Mouse (Mus musculus) gastrocnemius, adult 18-20 months (tissue): ENCODE measurements at regions not wholly inside any gene's neighbourhood (a gene's known extent, or its start where the extent isn't known, plus 50 kb on each side); places are given as distances from the start of the nearest gene placed in this dataset.
"Not testable (repeated sequence)": the region's sequence is repeated elsewhere in the genome, so short reads cannot be mapped to it uniquely, and the experiment has no call there.

Experiments
- DNase-seq: peaks from one replicate; pipeline ENCODE4 v3.0.0; 2021; ENCODE audit warnings: low spot score

DNA sequence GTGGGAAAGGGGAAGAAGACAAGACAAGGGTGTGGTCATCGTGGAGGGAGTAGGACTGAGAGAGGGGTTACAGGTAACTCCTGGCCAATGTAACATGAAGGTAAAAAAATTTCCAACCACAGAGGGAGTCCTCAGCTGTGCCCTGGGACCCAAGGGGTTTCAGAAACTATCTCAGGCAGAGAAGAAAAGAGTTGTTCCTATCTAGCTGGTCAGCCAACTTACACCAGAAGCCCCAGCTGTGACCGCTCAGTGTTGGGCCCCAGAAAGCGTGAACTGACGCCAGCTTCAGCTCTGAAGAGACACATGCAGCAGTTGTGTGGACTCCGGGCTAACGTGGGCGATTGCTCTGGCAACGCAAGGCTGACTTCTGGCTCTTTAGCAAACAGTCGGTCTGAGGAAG, 52.2 kb downstream of the Rhob start:
- DNase-seq = peak; percentile 34

DNA sequence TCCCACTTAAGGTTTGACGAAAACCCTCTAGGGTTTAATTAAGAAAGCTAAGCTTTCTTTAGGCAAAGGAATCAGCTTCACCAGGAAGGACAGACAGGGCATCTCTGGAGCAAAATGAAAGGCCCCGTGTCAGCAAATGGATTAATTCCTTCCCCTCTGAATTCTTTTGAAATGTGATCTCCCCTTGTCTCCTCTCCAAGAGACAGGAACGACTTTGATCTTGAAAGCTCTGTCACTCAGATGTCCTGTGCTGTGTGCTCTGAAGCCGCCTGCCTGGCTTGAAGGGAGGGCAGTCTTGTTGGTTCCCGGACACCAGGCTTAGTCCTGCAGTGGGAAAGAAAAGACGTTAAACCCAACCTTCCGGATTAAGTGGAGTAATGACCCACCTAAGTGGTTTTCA, 52.8 kb downstream of the Rhob start:
- no peak for DNase-seq

DNA sequence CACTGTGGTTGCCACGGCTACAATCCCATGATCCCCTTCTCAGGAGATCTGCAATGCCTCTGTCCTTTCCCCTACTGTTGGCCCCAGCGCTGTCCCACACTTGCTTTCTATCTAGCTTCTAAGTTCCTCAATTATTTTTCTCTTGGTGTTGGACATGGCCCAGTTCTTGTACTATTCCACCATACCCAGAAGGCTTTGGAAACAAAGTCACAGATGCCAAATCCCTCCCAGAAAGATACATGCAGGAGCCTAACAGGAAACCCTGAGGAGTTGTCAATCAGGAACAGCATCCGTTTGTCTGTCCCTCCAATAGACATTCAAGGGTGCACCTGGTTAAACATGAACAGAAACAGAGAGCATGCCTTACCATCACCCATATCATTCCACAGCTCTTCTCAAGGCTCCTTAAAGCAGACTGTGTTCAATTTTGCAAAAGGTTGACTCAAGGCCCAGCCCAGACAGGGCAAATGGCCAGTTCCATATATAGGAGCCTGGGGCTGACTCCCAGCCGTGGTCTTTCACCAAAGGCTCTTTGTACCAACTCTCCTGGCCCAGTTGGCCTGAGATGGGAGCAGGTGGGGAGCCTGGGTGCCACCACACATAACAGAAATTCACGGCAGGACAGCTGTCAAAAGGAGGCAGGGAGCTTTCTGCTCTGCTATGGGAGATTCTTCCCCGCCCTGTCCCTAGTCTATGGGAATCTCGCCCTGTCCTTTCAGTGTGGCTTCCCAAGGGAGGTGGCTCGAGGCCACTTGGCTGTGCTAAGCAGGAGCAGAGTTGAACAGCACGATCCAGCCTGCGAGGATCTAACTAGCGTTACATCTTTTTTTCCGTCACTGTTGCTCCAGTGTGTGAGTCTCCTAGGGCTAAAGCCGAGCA, 54.6 kb downstream of the Rhob start:
- peak; percentile 91 for DNase-seq

DNA sequence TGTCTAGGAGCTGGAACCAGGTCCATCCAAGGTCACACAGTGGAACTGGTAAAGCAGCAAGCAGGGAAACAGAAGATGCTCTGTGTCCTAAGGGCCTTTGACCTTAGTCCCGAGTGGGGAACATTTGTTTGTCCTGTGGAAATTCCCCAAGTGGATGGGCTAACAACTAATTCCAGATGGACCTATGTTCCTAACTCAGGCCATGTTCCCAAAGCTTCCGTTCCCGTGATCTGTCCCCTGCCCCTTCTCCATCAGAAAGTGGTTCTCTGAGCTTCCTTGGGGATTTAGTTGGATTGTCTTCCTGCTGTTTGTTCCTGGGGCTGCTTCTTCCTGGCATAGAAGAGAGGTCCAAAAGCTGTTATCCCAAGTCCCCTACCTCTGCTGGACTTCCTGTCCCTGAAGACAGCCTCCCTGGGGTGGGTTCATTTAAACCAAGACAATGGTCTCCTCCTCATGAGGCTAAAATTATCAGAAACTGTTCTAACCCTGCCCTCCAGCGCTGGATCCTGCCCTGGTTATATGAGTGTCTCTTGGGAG, 55.8 kb downstream of the Rhob start:
- DNase-seq = peak; percentile 53

DNA sequence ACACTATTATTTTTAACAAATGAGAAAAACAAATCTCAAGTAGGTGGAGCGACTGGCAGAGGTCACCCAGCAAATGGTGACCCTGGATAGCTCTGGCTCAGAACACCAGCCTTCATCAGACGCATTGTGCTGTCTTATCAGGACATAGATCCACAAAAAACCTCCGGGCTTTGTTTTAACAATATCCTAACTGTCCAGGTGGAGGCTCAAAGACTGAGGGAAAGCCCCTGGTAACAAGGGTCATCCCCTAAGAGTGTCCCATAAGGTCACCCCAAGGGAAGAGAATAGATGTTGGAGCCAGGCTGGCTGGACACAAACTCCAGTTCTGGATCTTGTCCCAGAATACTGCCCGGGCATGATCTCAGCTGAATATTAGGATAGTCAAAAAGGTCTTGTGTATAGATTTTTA, 56.6 kb downstream of the Rhob start:
- DNase-seq = no peak

DNA sequence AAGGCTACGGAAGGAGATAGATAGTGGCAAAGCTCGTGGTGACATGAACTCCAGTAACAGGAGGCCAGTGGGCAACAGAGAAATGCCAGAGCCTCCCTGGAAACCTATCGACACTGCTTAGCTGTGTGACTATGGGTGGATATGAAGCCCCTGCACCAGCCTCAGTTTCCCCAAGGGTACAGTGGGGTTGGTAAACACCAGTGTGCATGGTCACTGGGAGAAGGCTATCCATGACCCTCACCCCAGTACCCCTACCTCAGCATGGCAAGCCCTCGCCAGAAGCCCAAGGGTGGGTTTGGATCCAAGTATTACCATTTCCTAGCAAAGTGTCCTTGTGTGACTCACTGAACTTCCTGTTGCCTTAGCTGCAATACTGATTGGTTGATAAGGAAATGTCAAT, 58.5 kb downstream of the Rhob start:
- no peak for DNase-seq

DNA sequence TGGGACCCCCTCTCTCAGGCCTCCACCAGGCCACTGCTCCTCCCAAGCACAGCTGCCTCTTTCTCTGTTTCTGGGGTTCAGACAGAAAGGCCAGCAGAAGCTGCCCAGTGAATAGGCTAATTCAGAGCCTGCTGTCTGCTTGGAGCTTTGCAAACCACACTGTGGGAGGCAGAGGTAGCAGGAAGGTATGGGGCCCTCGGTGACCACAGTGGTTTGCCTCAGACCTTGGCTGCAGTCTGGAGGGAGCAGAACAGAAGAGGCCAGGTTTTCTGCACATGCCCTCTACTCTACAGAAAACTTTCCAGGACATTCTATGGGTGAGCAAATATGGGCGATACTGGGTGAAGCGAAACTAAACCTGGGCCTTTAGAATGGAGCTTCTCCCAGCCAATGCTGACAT, 59.4 kb downstream of the Rhob start:
- no peak for DNase-seq

DNA sequence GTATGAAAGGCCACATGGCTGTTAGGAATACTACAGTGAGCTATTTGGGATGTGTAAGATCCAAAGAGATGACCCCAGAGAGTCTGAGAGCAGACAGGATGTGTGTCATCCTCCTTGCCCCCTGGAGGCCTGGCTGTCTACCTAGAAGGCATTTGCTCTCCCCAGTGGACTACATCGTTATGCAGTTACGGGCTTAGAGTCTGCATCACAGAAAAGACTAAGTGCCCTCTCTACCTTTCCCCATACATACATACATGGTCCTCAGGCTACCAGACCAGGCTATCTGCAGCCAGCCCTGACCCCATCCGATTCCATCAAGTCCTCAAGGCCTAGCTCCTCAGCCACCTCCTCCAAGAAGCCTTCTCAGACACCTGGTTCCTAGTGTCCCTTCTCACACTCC, 59.9 kb downstream of the Rhob start:
- DNase-seq = no peak

DNA sequence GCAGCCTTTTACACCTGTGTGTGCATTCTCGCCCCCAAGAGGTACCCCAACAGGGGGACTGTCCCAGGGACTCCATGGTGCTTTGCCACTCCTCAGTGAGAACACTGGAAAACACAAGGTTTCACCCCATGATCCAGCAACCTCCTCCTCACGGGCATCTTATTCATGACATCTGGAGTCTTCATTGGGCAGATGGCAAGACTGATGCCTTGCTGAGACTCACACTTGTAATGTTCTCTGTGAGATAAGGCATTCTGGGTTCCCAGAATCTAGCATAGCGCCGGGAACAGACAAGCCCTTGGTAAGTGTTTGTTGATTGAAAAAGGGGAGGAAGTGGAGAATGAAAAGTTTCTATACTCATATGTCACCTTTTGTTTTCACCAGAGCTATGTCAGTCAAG, 60.3 kb downstream of the Rhob start:
- no peak for DNase-seq

DNA sequence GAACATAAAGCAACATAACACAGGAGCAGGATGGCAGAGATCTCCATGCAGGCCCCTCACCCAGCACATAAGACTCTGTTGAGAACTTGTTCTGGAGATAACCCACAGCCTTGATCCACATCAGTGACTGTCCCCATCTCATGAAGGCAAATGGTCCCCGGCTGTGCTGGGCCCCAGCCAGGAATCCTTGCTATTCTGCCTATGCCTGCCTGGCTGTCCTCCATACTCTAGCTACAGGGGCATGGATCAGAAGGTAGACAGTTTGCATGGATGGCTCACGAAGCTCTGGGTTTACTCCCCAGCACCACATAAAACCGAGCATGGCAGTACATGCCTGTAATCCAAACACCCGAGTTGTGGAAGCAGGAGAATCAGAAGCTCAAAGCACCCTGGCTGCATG, 61.2 kb downstream of the Rhob start:
- DNase-seq = no peak

DNA sequence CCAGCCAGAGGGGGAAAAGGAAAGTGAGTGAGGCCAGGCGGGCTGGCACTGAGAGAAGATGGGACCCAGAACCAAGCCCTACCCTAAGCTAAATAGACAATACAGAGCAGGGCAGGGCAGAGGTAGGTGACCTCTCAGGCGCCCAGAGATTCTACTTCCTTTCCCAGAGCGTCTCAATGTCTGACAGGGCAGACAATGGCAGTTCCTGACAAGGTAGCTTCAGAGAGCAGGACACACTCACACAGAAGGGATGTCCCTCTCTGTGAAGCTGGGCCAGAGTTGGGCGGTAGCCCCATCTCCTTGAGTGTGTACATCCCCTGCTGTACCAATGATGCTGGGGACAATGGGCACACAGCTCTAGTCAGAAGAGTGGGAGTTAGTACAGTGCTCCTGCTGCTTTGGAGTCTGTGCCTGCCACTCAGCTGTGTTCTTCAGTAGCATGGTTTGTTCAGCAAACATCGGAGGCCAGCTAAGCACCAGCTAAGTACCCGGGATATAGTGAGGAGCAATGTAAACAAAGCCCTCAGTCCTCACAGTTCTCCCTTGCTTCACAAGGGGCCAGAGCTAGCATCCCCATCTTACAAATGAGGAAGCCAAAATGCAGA, 62.7 kb downstream of the Rhob start:
- DNase-seq = no peak

DNA sequence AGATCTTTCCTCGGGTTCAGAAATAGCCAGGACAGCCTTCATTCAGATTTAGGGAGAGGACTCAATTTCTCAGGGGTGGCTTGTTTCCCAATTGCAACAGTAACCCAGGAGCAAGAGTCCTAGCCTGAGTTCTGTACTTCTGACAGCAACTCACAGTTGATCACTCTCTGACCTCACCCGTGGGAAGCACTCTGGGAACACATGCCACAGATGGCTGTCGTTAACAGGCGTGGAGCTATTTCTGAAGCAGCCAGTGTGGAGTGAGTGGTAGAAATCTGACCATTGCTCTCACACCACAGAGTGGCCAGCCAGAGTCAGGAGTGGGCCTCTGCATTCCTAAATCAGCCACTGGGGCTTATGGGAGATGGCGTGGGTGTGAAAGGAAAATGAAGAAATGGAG, 63.3 kb downstream of the Rhob start:
- peak; percentile 69 for DNase-seq

DNA sequence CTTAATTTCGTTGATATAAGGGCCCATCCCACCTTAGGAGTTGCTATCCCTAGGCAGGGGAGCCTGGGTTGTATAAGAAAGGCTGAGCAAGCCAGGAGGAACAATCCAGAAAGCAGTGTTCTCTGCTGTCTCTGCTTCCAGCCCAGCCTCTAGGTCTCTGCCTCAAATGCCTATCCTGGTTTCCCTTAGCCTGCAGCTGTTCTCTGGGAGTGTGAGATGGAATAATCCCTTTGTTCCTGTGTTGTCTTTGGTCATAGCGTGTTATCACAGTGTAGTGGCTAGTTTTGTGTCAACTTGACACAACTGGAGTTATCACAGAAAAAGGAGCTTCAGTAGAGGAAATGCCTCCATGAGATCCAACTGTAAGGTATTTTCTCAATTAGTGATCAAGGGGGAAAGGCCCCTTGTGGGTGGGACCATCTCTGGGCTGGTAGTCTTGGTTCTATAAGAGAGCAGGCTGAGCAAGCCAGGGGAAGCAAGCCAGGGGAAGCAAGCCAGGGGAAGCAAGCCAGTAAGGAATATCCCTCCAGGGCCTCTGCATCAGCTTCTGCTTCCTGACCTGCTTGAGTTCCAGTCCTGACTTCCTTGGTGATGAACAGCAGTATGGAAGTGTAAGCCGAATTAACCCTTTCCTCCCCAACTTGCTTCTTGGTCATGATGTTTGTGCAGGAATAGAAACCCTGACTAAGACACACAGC, 64.0 kb downstream of the Rhob start:
- DNase-seq = not testable (repeated sequence)

DNA sequence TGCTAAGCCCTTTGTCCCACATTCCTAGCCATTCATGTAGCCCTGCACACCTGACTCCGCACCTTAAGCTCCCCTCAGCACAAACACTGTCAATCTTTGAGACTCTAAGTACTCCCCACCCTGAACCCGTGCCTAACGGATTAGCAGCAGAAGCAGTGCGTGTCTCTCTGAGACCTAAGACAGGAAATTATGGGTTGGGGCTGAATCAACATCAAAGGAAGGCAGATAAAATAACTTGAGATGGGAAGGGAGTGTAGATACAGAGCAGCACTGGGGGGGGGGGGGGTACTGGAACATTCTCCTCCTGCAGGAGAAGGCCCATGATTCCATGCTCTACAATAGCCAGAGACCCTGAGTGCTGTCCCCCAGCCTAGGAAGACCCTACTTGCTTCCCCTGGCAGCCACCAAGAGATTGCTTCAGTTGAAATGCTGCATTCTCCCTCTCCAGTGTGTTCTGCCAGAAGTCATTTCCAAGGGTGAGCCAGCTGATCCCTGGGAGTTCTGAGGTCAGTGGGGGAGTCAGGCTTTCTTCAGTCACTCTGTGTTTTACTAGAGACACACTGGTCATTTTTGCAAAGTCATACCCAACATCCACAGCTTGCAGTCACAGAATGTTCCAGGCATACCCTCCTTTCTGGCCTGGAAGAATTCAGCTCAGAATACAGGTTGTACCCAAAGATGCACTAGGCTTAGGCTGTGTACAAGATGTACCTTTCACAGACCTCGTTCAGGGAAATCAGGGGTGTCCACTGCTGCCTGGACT, 71.4 kb downstream of the Rhob start:
- peak; percentile 69 for DNase-seq

DNA sequence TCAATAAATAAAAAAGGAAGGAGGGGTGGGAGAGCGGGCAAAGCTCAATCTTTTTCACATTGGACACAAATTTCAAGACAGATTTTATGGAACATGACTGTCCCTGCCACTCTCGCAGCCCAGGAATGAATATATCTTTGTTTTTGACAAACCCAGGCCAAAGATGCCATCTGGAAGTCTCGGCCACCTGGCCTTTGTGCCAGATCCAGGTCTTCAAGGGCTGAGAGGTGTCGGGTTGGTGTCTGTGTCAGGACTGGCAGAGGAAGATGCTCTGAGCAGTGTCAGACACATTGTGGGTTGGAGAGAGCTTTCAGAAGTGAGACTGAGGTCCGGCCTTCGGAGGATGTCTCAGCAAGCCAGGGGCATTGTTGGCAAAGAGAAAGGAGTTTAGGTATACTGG, 75.3 kb downstream of the Rhob start:
- DNase-seq = no peak

DNA sequence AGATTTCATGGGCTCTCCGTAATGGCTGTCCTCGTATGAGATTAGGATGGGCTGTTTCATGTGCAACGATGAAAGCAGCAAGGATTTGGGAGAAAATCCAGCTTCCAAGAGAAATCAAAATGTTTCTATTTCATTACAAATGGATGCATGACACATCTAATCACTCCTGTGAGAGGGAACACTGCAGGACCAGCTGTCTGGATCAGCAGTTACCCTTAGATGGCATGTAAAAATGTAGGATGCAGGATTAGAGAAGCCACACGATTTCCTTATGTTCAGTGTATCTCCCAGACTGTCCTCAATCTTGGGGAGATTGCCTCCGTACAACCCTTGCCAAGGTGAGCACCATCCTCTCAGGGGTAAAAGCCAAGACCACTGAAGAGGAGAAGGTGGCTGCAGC, 77.1 kb downstream of the Rhob start:
- no peak for DNase-seq

DNA sequence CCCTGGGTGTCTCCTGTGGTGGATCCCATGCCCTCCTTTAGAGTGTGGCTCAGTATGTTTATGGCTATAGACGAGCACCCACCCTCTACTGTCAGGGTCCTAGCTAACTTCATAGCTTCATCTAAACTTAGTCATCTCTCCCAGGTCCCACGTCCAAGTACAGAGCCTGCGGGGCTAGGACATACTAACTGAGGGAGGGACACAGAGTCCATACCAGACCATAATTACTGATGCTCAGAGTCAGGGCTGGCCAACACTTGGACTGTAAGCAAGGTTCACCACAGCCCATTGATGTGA, 78.6 kb downstream of the Rhob start:
- no peak for DNase-seq

DNA sequence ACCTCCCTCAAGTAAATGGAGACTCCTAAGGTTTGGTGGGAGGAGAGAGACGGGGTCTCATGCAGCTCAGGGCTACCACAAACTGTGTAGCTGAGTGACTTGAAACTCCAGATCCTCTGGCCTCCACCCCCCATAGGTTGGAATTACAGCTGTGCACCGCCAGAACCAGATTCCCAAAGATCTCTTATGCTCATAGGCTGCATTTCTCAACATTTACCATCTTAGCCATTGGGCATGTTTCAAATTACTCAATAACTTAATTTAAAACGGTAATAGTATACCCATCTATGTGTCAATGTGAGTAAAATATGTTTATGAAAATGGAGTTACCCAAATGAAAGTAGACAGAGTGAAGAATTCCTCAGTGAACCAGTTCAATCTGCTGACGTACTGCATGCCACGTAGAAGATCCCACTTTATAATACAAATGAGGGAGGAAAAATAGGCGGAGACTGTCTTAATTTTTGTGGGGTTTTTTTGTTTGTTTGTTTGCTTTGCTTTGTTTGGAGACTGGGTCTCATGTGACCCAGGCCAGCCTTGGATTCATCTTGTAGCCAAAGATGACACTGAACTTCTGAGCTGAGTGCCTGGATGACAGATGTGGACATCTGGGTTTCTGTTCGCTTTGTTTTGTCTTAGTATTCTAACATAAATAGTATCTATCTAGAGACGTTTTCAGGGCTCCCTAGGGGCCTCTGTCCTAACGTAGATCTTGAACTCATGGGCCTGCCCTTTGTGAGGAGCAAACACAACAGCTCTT, 79.1 kb downstream of the Rhob start:
- no peak for DNase-seq

DNA sequence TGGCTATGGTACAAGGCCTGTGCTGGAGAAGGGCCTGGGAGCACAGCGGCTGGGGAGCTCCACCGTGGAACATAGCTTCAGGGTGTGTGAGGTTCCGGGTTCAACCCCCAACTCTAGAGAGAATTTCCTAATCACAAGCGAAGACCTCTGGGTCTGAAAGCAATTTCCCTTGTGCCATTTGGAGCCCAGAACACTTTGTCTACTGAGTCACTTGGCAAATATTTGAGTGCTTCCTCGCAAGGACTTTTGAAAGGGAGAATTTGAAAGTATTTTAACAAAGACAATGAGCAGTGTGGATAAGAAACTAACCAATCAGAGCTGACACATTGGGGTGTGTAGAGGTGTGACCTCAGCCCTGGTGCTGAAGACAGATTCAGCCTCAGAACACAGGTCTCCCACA, 80.9 kb downstream of the Rhob start:
- no peak for DNase-seq

DNA sequence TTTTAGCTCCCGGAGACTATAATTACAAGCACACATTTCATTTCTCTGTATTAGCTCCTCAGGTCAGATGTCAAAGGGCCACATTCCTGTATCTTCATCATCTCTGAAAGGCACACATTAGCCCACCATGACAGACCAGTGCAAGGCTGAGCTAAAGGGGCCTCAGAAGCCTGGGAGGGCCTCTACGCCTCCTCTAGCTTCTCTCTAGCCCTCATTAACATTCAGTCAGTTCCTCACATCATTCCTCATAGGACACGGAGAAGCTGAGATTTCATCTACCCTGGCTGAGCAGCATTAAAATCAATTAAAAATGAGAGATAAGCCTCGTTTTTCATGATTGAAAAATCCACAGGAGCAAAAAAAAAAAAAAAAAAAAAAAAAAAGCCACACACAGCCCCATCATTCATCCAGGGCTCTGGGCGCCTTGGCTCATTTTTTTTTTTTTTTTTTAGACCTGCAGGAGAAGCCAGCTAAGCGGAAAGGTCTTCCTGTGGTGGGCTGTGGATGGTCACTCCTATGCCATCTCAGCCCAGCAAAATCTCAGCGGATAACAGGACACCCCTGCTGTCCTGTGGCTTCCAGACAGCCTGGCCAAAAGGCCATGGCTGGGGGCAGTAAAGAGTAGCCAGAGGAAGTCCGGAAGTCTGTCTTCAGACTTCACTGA, 82.5 kb downstream of the Rhob start:
- DNase-seq = no peak

DNA sequence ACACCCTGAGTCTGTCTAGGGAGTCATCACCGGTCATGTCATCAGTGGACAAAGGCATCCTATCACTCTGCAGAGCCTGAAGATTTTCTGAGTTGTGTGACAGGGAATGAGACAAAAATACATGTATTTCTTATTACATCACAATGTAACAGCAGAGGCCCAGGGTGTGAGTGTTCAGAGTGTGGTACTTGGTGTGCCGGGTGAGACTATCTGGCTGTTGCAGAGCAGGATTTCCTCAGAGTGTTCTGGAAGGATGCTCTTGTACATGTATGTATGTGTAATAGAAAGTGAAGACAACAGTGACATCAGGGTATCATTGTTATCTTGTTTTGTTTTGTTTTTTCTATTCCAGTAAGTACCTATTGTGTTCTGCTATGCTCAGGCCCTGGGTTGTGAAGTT, 87.7 kb downstream of the Rhob start:
- no peak for DNase-seq
